Mouse (Mus musculus): ENCODE data around the gene Plgrkt. TPM values are rescaled to one million over a fixed set of nuclear protein-coding genes. Genes with fewer than 3 reads are reported as not detected.

Plgrkt gene
- 32.8 and 34.5 TPM in 2 replicates for polyA plus RNA-seq (2012; rRNA removed)

GRCm38 (mm10) chr19:29366969-29367622 lies at the start of gene Plgrkt, which contains the start of gene Cd274:
Gene Plgrkt, minus strand, starts transcription at chr19:29367390.
Gene Cd274, plus strand, starts transcription at chr19:29367455.

GRCm38 (mm10) chr19:29410619-29411018 lies 43.4 kb upstream of the Plgrkt start, which contains the start of gene Pdcd1lg2:
Gene Pdcd1lg2, plus strand, starts transcription at chr19:29410919.

GRCm38 (mm10) chr19:29334068-29334745 lies 33.0 kb downstream of the Plgrkt start, which contains the start of gene Rln1:
Gene Rln1, minus strand, starts transcription at chr19:29334670.

GRCm38 (mm10) chr19:29325053-29325851 lies 41.9 kb downstream of the Plgrkt start, which contains the start of gene Insl6:
Gene Insl6, minus strand, starts transcription at chr19:29325356.

Other genes starting within 250 kb of the Plgrkt start
- gene Jak2, start 115.6 kb downstream of the Plgrkt start, polyA plus RNA-seq (2012; rRNA removed): 6.7 and 7.3 TPM in 2 replicates
- gene Insl6, start 42.0 kb downstream of the Plgrkt start, polyA plus RNA-seq (2012; rRNA removed): 2.0 and 3.3 TPM in 2 replicates
- not detected in 2 replicates for gene Rln1, start 32.7 kb downstream of the Plgrkt start, polyA plus RNA-seq (2012; rRNA removed)
- gene Cd274, start 65 bp upstream of the Plgrkt start, polyA plus RNA-seq (2012; rRNA removed): 1.4 and 2.1 TPM in 2 replicates
- gene Pdcd1lg2, start 43.5 kb upstream of the Plgrkt start, polyA plus RNA-seq (2012; rRNA removed): 0.16 and 0.21 TPM in 2 replicates
- 5.0 and 5.8 TPM in 2 replicates for gene Ric1, start 154.9 kb upstream of the Plgrkt start, polyA plus RNA-seq (2012; rRNA removed)